Mouse (Mus musculus): ENCODE data around the gene Tmigd1. TPM values are rescaled to one million over a fixed set of nuclear protein-coding genes. Genes with fewer than 3 reads are reported as not detected.
A peak's percentile ranks its signal among the peaks of the same experiment; 100 is the strongest.

Tmigd1 gene
- total and polyA plus RNA-seq, 3 experiments, result not detected

DNA sequence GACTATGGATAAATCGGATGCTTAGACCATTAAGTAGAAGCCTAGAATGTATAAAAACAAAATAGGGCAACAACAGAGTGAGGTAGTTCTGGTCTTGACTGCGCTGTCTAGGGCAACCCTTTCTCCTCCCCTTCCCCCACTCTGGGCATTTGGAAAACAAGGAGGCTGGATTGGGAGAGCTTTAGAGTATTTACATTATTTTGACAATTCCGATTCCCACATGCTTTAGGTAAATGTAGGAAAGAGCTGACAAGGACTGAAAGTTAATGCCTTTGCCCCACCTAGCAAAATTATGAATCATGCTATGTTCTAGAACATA lies 15.2 kb downstream of the Tmigd1 start:
- no peak for DNase-seq (ENCODE audit: extremely low read depth)
- Histone ChIP-seq H3K4me3 (replicated peaks in 1 of 3; ENCODE audit: low read depth in 2 of 3, low read length in 2 of 3, poor library complexity in 1 of 3) (no peak overlapping the region), H3K4me2 (ENCODE audit: insufficient read depth, low read depth, poor library complexity, severe bottlenecking) (peak overlapping the region; percentile 73; the same call in 1 of the 2 replicates), H3K9ac (ENCODE audit: insufficient read depth, low read depth) (no peak overlapping the region), H3K36me3 (replicated peaks in 1 of 2; ENCODE audit: control insufficient read depth in 1 of 2, insufficient read depth in 1 of 2, low read length in 1 of 2) (no peaks in the 10 kb centered on the region), H3K79me2 (replicated peaks; ENCODE audit: control insufficient read depth, extremely low read depth, insufficient read depth, poor library complexity, severe bottlenecking) (no peaks in the 10 kb centered on the region), H3K9me3 (replicated peaks; ENCODE audit: low read length) (no peaks in the 10 kb centered on the region), H3K27me3 (replicated peaks) (peaks cover 5% of the 10 kb centered on the region), H3K27ac (ENCODE audit: insufficient read depth, low read depth) (no peak overlapping the region), H3K4me1 (ENCODE audit: control insufficient read depth in 1 of 2, insufficient read depth in 2 of 2) (peaks cover 10 to 35% of the 10 kb centered on the region in 2 experiments)
- in situ Hi-C loops (cut with MboI; ENCODE audit: low pct_ligation_motif_present, low pct_unique_long_range_greater_than_20kb, low sequenced_read_pairs), result no loop called here
- dilution Hi-C loops (cut with MboI; ENCODE audit: extremely low pct_ligation_motif_present, extremely low pct_unique_long_range_greater_than_20kb, low sequenced_read_pairs), result no loop called here
- no peak for TF ChIP-seq TCF12 (IDR thresholded peaks at IDR 0.05; ENCODE audit: low read depth, low read length)
- TF ChIP-seq MAFK (IDR thresholded peaks at IDR 0.05; ENCODE audit: insufficient replicate concordance, low read length), result no peak
- no peak for TF ChIP-seq ZKSCAN1 (IDR thresholded peaks at IDR 0.05; ENCODE audit: borderline replicate concordance, low read depth, low read length)
- TF ChIP-seq POLR2AphosphoS2 (IDR thresholded peaks at IDR 0.05; ENCODE audit: low read depth, low read length), result no peak
- no peak for TF ChIP-seq USF1 (IDR thresholded peaks at IDR 0.05; ENCODE audit: low read depth, low read length)
- TF ChIP-seq ELF1 (IDR thresholded peaks at IDR 0.05; ENCODE audit: low read depth, low read length), result no peak
- no peak for TF ChIP-seq ZNF384 (IDR thresholded peaks at IDR 0.05; ENCODE audit: low read depth, low read length)
- TF ChIP-seq JUN (IDR thresholded peaks at IDR 0.05; ENCODE audit: insufficient read depth, low read depth, low read length), result no peak
- TF ChIP-seq ETS1 (conservative IDR thresholded peaks at IDR 0.05; ENCODE audit: low read depth, low read length), result no peak
- no peak for TF ChIP-seq MEF2A (IDR thresholded peaks at IDR 0.05; ENCODE audit: borderline replicate concordance, low read depth, low read length)
- TF ChIP-seq JUND (conservative IDR thresholded peaks at IDR 0.05; ENCODE audit: low read depth, low read length), result no peak
- TF ChIP-seq IRF4 (IDR thresholded peaks at IDR 0.05; ENCODE audit: low read depth, low read length), result no peak
- TF ChIP-seq ZMIZ1 (IDR thresholded peaks at IDR 0.05; ENCODE audit: low read depth, low read length), result no peak
- no peak for TF ChIP-seq NELFE (IDR thresholded peaks at IDR 0.05; ENCODE audit: low read depth, low read length)
- no peak for TF ChIP-seq GABPA (IDR thresholded peaks at IDR 0.05; ENCODE audit: insufficient replicate concordance, low read depth, low read length)
- no peak for TF ChIP-seq CTCF (conservative IDR thresholded peaks at IDR 0.05 in 1 of 2, IDR thresholded peaks at IDR 0.05 in 1 of 2; ENCODE audit: low read depth in 2 of 2, low read length in 2 of 2)
- no peak for TF ChIP-seq UBTF (IDR thresholded peaks at IDR 0.05; ENCODE audit: low read depth, low read length)
- TF ChIP-seq MYC (IDR thresholded peaks at IDR 0.05; ENCODE audit: low read depth, low read length), result no peak
- TF ChIP-seq KAT2A (IDR thresholded peaks at IDR 0.05; ENCODE audit: insufficient replicate concordance, low read length), result no peak

DNA sequence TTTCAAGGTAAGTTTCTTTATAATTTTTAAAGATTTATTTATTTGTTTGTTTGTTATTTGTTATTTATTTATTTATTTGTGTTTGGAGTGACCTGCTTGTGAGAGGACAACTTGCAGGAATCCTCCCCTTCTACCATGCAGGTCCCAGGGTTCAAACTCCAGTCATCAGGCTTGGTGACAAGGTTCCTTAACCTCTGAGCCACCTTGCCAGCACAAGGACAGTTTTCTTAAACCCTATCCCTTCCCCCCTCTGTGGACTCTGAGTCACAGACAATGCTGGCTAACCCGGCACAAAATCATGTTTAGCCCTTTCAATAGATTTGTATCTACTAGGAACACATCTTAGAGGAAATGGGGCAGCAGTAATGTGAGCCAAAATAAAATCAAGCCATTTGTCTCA lies 18.6 kb downstream of the Tmigd1 start:
- Histone ChIP-seq H3K9me3 (replicated peaks; ENCODE audit: low read length) (no peaks in the 10 kb centered on the region), H3K9ac (ENCODE audit: insufficient read depth, low read depth) (no peak overlapping the region), H3K4me1 (ENCODE audit: control insufficient read depth in 1 of 2, insufficient read depth in 2 of 2) (peaks cover 8 to 42% of the 10 kb centered on the region in 2 experiments), H3K79me2 (replicated peaks; ENCODE audit: control insufficient read depth, extremely low read depth, insufficient read depth, poor library complexity, severe bottlenecking) (no peaks in the 10 kb centered on the region), H3K4me2 (ENCODE audit: insufficient read depth, low read depth, poor library complexity, severe bottlenecking) (no peak overlapping the region), H3K36me3 (replicated peaks in 1 of 2; ENCODE audit: control insufficient read depth in 1 of 2, insufficient read depth in 1 of 2, low read length in 1 of 2) (no peaks in the 10 kb centered on the region), H3K4me3 (replicated peaks in 1 of 3; ENCODE audit: low read depth in 2 of 3, low read length in 2 of 3, poor library complexity in 1 of 3) (no peak overlapping the region), H3K27me3 (replicated peaks) (peaks cover 1% of the 10 kb centered on the region), H3K27ac (ENCODE audit: insufficient read depth, low read depth) (no peak overlapping the region)
- dilution Hi-C loops (cut with MboI; ENCODE audit: extremely low pct_ligation_motif_present, extremely low pct_unique_long_range_greater_than_20kb, low sequenced_read_pairs), result no loop called here
- in situ Hi-C loops (cut with MboI; ENCODE audit: low pct_ligation_motif_present, low pct_unique_long_range_greater_than_20kb, low sequenced_read_pairs), result no loop called here
- no peak for DNase-seq (ENCODE audit: extremely low read depth)
- TF ChIP-seq CHD2 (IDR thresholded peaks at IDR 0.05; ENCODE audit: low read length) (no peak), E2F4 (IDR thresholded peaks at IDR 0.05; ENCODE audit: insufficient replicate concordance, low read depth, low read length) (no peak), SIN3A (IDR thresholded peaks at IDR 0.05; ENCODE audit: low read length) (no peak), ELF1 (IDR thresholded peaks at IDR 0.05; ENCODE audit: low read depth, low read length) (no peak), NELFE (IDR thresholded peaks at IDR 0.05; ENCODE audit: low read depth, low read length) (no peak), PAX5 (IDR thresholded peaks at IDR 0.05; ENCODE audit: low read length) (no peak), TBP (conservative IDR thresholded peaks at IDR 0.05; ENCODE audit: low read depth, low read length) (no peak), IRF4 (IDR thresholded peaks at IDR 0.05; ENCODE audit: low read depth, low read length) (no peak), USF2 (conservative IDR thresholded peaks at IDR 0.05; ENCODE audit: low read depth, low read length) (no peak), NRF1 (IDR thresholded peaks at IDR 0.05; ENCODE audit: low read depth, low read length) (no peak), KAT2A (IDR thresholded peaks at IDR 0.05; ENCODE audit: insufficient replicate concordance, low read length) (no peak), ETS1 (conservative IDR thresholded peaks at IDR 0.05; ENCODE audit: low read depth, low read length) (no peak), POLR2A (IDR thresholded peaks at IDR 0.05; ENCODE audit: low read depth, low read length) (no peak), RAD21 (IDR thresholded peaks at IDR 0.05; ENCODE audit: low read depth, low read length) (no peak), POLR2AphosphoS2 (IDR thresholded peaks at IDR 0.05; ENCODE audit: low read depth, low read length) (no peak), ZC3H11A (IDR thresholded peaks at IDR 0.05; ENCODE audit: low read depth, low read length) (no peak)

Data from CH12.LX (cell line).